Mouse (Mus musculus): Measurements from ENCODE around the gene Hmgcr. TPM values are rescaled to one million over a fixed set of nuclear protein-coding genes. Genes with fewer than 3 reads are reported as not detected.

The Hmgcr gene
- total and polyA plus RNA-seq, 2 experiments from 2014 or later: 13.8 to 19.8 TPM

- Histone ChIP-seq H3K36me3 (replicated peaks; ENCODE audit: control insufficient read depth, insufficient read depth, low read length) (peaks cover 91% of the 10 kb centered on the region), H3K4me1 (ENCODE audit: control insufficient read depth, insufficient read depth) (no peaks in the 10 kb centered on the region), H3K4me2 (ENCODE audit: low read depth, low read length) (no peak overlapping the region), H3K4me3 (ENCODE audit: low read depth, low read length) (no peak overlapping the region), H3K9me3 (replicated peaks; ENCODE audit: control insufficient read depth, low read length) (no peaks in the 10 kb centered on the region), H3K27me3 (ENCODE audit: control insufficient read depth, insufficient read depth, low read length) (no peaks in the 10 kb centered on the region), H3K9ac (replicated peaks; ENCODE audit: low read depth, low read length) (no peak overlapping the region), H3K27ac (ENCODE audit: low read depth) (no peak overlapping the region)
- TF ChIP-seq EP300 (IDR thresholded peaks at IDR 0.05; ENCODE audit: low read depth) (no peak), CTCF (IDR thresholded peaks at IDR 0.05; ENCODE audit: low read depth) (no peak)
- WGBS: 85% methylated on average over 9 of the region's 9 CpGs
- DNase-seq (ENCODE audit: low spot score) (no peak), ATAC-seq (ENCODE audit: insufficient read depth, low read depth) (no peak)
Observed at GRCm38 (mm10) chr13:96653041-96653440, 17.7 kb downstream of the Hmgcr start.

- ATAC-seq (ENCODE audit: insufficient read depth, low read depth): no peak
- peaks cover 28% of the 10 kb centered on the region for H3K36me3 ChIP-seq (replicated peaks; ENCODE audit: control insufficient read depth, insufficient read depth, low read length)
- no peak overlapping the region for H3K9ac ChIP-seq (replicated peaks; ENCODE audit: low read depth, low read length)
- no peaks in the 10 kb centered on the region for H3K9me3 ChIP-seq (replicated peaks; ENCODE audit: control insufficient read depth, low read length)
- H3K4me1 ChIP-seq (ENCODE audit: control insufficient read depth, insufficient read depth): no peaks in the 10 kb centered on the region
- TF ChIP-seq CTCF (IDR thresholded peaks at IDR 0.05; ENCODE audit: low read depth): no peak
- no peaks in the 10 kb centered on the region for H3K27me3 ChIP-seq (ENCODE audit: control insufficient read depth, insufficient read depth, low read length)
- DNase-seq (ENCODE audit: low spot score): no peak
- no peak overlapping the region for H3K4me3 ChIP-seq (ENCODE audit: low read depth, low read length)
- no peak overlapping the region for H3K4me2 ChIP-seq (ENCODE audit: low read depth, low read length)
- no peak overlapping the region for H3K27ac ChIP-seq (ENCODE audit: low read depth)
- 65% methylated on average over 5 of the region's 5 CpGs for WGBS
Observed at GRCm38 (mm10) chr13:96645822-96646221, 24.9 kb downstream of the Hmgcr start.

GRCm38 (mm10) chr13:96644168-96644567, 26.6 kb downstream of the Hmgcr start:
- no peaks in the 10 kb centered on the region for H3K9me3 ChIP-seq (replicated peaks; ENCODE audit: control insufficient read depth, low read length)
- no peak for ATAC-seq (ENCODE audit: insufficient read depth, low read depth)
- no peak overlapping the region for H3K27ac ChIP-seq (ENCODE audit: low read depth)
- H3K27me3 ChIP-seq (ENCODE audit: control insufficient read depth, insufficient read depth, low read length): no peaks in the 10 kb centered on the region
- WGBS: 75% methylated on average over 2 of the region's 2 CpGs
- peaks cover 23% of the 10 kb centered on the region for H3K36me3 ChIP-seq (replicated peaks; ENCODE audit: control insufficient read depth, insufficient read depth, low read length)
- H3K9ac ChIP-seq (replicated peaks; ENCODE audit: low read depth, low read length): no peak overlapping the region
- H3K4me2 ChIP-seq (ENCODE audit: low read depth, low read length): no peak overlapping the region
- no peak for DNase-seq (ENCODE audit: low spot score)
- H3K4me1 ChIP-seq (ENCODE audit: control insufficient read depth, insufficient read depth): no peaks in the 10 kb centered on the region
- no peak for TF ChIP-seq CTCF (IDR thresholded peaks at IDR 0.05; ENCODE audit: low read depth)
- TF ChIP-seq EP300 (IDR thresholded peaks at IDR 0.05; ENCODE audit: low read depth): no peak
- H3K4me3 ChIP-seq (ENCODE audit: low read depth, low read length): no peak overlapping the region

DNA sequence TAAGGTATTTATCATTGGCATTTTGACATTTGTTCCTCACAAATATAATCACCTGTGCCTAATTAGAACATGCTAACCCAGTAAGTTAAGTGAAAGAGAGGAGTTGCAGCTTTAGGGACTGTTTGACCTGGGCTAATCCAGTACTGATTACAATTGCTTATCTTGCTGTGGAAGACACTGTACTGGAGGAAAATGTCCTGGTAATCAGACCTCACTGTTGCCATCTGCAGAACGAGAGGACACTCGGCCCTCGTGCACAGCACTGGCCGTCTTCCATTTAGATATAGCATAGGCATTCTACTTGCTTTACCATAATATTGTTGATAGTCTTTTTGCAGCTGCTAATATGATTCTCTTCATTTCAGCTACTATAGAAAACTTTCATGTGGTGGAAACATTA, 40.3 kb downstream of the Hmgcr start:
- WGBS: 81% methylated on average over 4 of the region's 4 CpGs
- TF ChIP-seq EP300 (IDR thresholded peaks at IDR 0.05; ENCODE audit: low read depth): no peak
- TF ChIP-seq CTCF (IDR thresholded peaks at IDR 0.05; ENCODE audit: low read depth): no peak
- peaks cover 51% of the 10 kb centered on the region for H3K36me3 ChIP-seq (replicated peaks; ENCODE audit: control insufficient read depth, insufficient read depth, low read length)
- ATAC-seq (ENCODE audit: insufficient read depth, low read depth): no peak
- no peak overlapping the region for H3K9ac ChIP-seq (replicated peaks; ENCODE audit: low read depth, low read length)
- H3K27me3 ChIP-seq (ENCODE audit: control insufficient read depth, insufficient read depth, low read length): no peaks in the 10 kb centered on the region
- H3K4me1 ChIP-seq (ENCODE audit: control insufficient read depth, insufficient read depth): no peaks in the 10 kb centered on the region
- H3K4me3 ChIP-seq (ENCODE audit: low read depth, low read length): no peak overlapping the region
- no peak overlapping the region for H3K4me2 ChIP-seq (ENCODE audit: low read depth, low read length)
- DNase-seq (ENCODE audit: low spot score): no peak
- H3K9me3 ChIP-seq (replicated peaks; ENCODE audit: control insufficient read depth, low read length): no peaks in the 10 kb centered on the region
- no peak overlapping the region for H3K27ac ChIP-seq (ENCODE audit: low read depth)

- no peak for TF ChIP-seq EP300 (IDR thresholded peaks at IDR 0.05; ENCODE audit: low read depth)
- no peak for TF ChIP-seq CTCF (IDR thresholded peaks at IDR 0.05; ENCODE audit: low read depth)
- 34% methylated on average over 1 of the region's 1 CpGs for WGBS
- DNase-seq (ENCODE audit: low spot score) (no peak), ATAC-seq (ENCODE audit: insufficient read depth, low read depth) (no peak)
- no peak overlapping the region for H3K4me3 ChIP-seq (ENCODE audit: low read depth, low read length)
- H3K27me3 ChIP-seq (ENCODE audit: control insufficient read depth, insufficient read depth, low read length): no peaks in the 10 kb centered on the region
- no peak overlapping the region for H3K27ac ChIP-seq (ENCODE audit: low read depth)
- peaks cover 35% of the 10 kb centered on the region for H3K36me3 ChIP-seq (replicated peaks; ENCODE audit: control insufficient read depth, insufficient read depth, low read length)
- no peaks in the 10 kb centered on the region for H3K9me3 ChIP-seq (replicated peaks; ENCODE audit: control insufficient read depth, low read length)
- H3K4me2 ChIP-seq (ENCODE audit: low read depth, low read length): no peak overlapping the region
- H3K9ac ChIP-seq (replicated peaks; ENCODE audit: low read depth, low read length): no peak overlapping the region
- no peaks in the 10 kb centered on the region for H3K4me1 ChIP-seq (ENCODE audit: control insufficient read depth, insufficient read depth)
Observed at GRCm38 (mm10) chr13:96620891-96621290, 49.8 kb downstream of the Hmgcr start.

DNA sequence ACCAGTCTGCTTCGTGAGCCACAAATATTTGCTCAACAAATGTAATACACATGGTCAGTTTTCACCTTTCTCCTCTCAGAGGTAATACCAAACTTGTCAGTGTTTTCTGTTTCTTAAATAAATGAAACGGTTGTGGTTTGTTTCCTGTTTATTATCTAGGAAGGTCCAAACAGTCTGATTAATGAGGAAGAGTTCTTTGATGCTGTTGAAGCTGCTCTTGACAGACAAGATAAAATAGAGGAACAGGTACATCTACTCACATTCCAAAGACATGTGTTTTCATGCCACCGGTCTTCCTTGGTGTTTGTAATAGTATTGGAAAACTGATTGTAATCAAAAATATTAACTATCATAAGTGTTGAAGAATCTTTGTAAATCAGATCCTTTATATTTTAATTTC, 56.1 kb downstream of the Hmgcr start:
- no peak for DNase-seq (ENCODE audit: low spot score)
- Histone ChIP-seq H3K36me3 (replicated peaks; ENCODE audit: control insufficient read depth, insufficient read depth, low read length) (peaks cover 57% of the 10 kb centered on the region), H3K4me3 (ENCODE audit: low read depth, low read length) (no peak overlapping the region), H3K27me3 (ENCODE audit: control insufficient read depth, insufficient read depth, low read length) (no peaks in the 10 kb centered on the region), H3K9me3 (replicated peaks; ENCODE audit: control insufficient read depth, low read length) (no peaks in the 10 kb centered on the region), H3K27ac (ENCODE audit: low read depth) (no peak overlapping the region), H3K4me2 (ENCODE audit: low read depth, low read length) (no peak overlapping the region), H3K9ac (replicated peaks; ENCODE audit: low read depth, low read length) (no peak overlapping the region), H3K4me1 (ENCODE audit: control insufficient read depth, insufficient read depth) (no peaks in the 10 kb centered on the region)
- WGBS: 88% methylated on average over 3 of the region's 3 CpGs
- no peak for ATAC-seq (ENCODE audit: insufficient read depth, low read depth)
- TF ChIP-seq EP300 (IDR thresholded peaks at IDR 0.05; ENCODE audit: low read depth) (no peak), CTCF (IDR thresholded peaks at IDR 0.05; ENCODE audit: low read depth) (no peak)
